Mouse (Mus musculus) limb, embryonic 14.5 days (tissue): ENCODE measurements around the gene Itpkb. TPM values are rescaled to one million over a fixed set of nuclear protein-coding genes. Genes with fewer than 3 reads are reported as not detected.
"Not testable (repeated sequence)": the region's sequence is repeated elsewhere in the genome, so short reads cannot be mapped to it uniquely, and the experiment has no call there.

Source experiments
- ATAC-seq: fragments of 200-750 bp; cut with Nextera tagmentation; 2 replicates; pipeline ENCODE4 v1.8.0; 2017; ENCODE audit warnings: low read depth, moderate number of reproducible peaks, moderate TSS enrichment; ENCODE audit not compliant: low FRiP score
- DNase-seq: peaks from one replicate; pipeline ENCODE4 v3.0.0-alpha.2; 2015; ENCODE audit warnings: low spot score
- H3K27ac ChIP-seq: fragments of 300-500 bp; sonication (generic); replicated peaks from 2 replicates; pipeline ENCODE4 v1.5.1; 2014; ENCODE audit warnings: low read depth, mild to moderate bottlenecking, low read length, moderate library complexity, mixed read lengths
- H3K27me3 ChIP-seq: fragments of 300-500 bp; sonication (generic); 2 replicates; pipeline ENCODE4 v1.6.1; 2014; ENCODE audit warnings: low read length, mixed read lengths; ENCODE audit not compliant: control insufficient read depth, insufficient read depth
- H3K36me3 ChIP-seq: fragments of 300-500 bp; sonication (generic); 2 replicates; pipeline ENCODE4 v1.6.1; 2014; ENCODE audit warnings: mild to moderate bottlenecking, low read length, moderate library complexity, mixed read lengths; ENCODE audit not compliant: control insufficient read depth, insufficient read depth
- H3K4me1 ChIP-seq: fragments of 300-500 bp; sonication (generic); 2 replicates; pipeline ENCODE4 v1.6.1; 2014; ENCODE audit warnings: antibody characterized with exemption, low read length, mixed read lengths; ENCODE audit not compliant: control insufficient read depth, insufficient read depth
- H3K4me2 ChIP-seq: fragments of 300-500 bp; sonication (generic); replicated peaks from 2 replicates; pipeline ENCODE4 v1.6.1; 2014; ENCODE audit warnings: low read depth, mild to moderate bottlenecking, low read length, moderate library complexity; ENCODE audit not compliant: severe bottlenecking
- H3K4me3 ChIP-seq: fragments of 300-500 bp; sonication (generic); replicated peaks from 2 replicates; pipeline ENCODE4 v1.5.1; 2014; ENCODE audit warnings: low read length
- H3K9ac ChIP-seq: fragments of 300-500 bp; sonication (generic); 2 replicates; pipeline ENCODE4 v1.6.1; 2014; ENCODE audit warnings: mild to moderate bottlenecking, low read depth, low read length, moderate library complexity; ENCODE audit not compliant: severe bottlenecking
- H3K9me3 ChIP-seq: fragments of 300-500 bp; sonication (generic); 2 replicates; pipeline ENCODE4 v1.6.1; 2016; ENCODE audit warnings: low read length; ENCODE audit not compliant: control insufficient read depth
- POLR2A ChIP-seq: fragments of 200-500 bp; IDR thresholded peaks from 2 replicates; pipeline ENCODE4 v1.8.0; 2012; ENCODE audit warnings: inconsistent platforms, mild to moderate bottlenecking, moderate library complexity, borderline replicate concordance; ENCODE audit not compliant: insufficient read depth, insufficient read length; ENCODE audit errors: extremely low read depth
- WGBS: fragments of 180-500 bp; shearing (Covaris S2); extraction: QIAGEN DNeasy Blood & Tissue Kit; methylation state at CpG from one replicate; pipeline ENCODE4 v1.1.7; 2014; 5-methylcytosine and 5-hydroxymethylcytosine counted together
- polyA plus RNA-seq, 2 experiments: library from polyadenylated mRNA; depleted of rRNA in 1 of 2; stranded (reverse) in 1 of 2; unstranded in 1 of 2; fragments of >200 nt; fragmentation: Nextera tagmentation in 1 of 2; extraction: Ambion mirVana in 1 of 2; gene quantifications; 2 replicates each; pipeline versions ENCODE4 v1.2.1 to v1.2.3; 2012 to 2014

Gene Itpkb
- polyA plus RNA-seq, 2 experiments = 8.4 to 16.2 TPM

DNA sequence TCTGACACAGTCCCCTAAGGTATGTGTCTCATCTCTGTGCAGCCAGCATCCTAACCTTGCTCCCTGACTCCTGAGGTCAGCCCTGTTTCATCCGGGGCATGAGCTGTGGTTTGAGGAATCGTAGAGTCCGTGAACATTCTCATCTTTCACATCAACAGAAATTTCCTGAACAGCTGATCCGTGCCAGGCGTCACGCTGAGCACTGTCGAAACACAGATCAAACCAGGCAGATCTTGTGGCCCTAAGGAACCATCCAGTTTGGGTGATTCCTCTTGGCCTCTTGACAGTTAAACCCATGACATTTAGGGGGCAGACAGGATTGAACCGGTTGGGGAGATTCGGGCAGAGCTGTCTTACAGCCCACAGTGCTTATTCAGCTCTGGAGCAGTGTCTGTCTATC is 38.4 kb downstream of the Itpkb start:
- Histone ChIP-seq H3K9ac (no peak overlapping the region), H3K9me3 (no peaks in the 10 kb centered on the region), H3K4me1 (peaks cover 13% of the 10 kb centered on the region; the same call in 1 of the 2 replicates), H3K4me3 (no peak overlapping the region), H3K27ac (no peak overlapping the region), H3K36me3 (no peaks in the 10 kb centered on the region), H3K4me2 (no peak overlapping the region), H3K27me3 (no peaks in the 10 kb centered on the region)
- no peak for TF ChIP-seq POLR2A
- WGBS = 71% methylated on average over 9 of the region's 9 CpGs
- DNase-seq (no peak), ATAC-seq (no peak)

- Histone ChIP-seq H3K27ac (no peak overlapping the region), H3K36me3 (no peaks in the 10 kb centered on the region), H3K4me1 (peaks cover 19% of the 10 kb centered on the region), H3K9ac (no peak overlapping the region), H3K4me3 (no peak overlapping the region), H3K4me2 (no peak overlapping the region), H3K27me3 (no peaks in the 10 kb centered on the region), H3K9me3 (no peaks in the 10 kb centered on the region)
- DNase-seq = no peak
- no peak for TF ChIP-seq POLR2A
- no peak for ATAC-seq
- 75% methylated on average over 10 of the region's 10 CpGs for WGBS
Observed at GRCm38 (mm10) chr1:180370858-180371652, 40.8 kb downstream of the Itpkb start.

DNA sequence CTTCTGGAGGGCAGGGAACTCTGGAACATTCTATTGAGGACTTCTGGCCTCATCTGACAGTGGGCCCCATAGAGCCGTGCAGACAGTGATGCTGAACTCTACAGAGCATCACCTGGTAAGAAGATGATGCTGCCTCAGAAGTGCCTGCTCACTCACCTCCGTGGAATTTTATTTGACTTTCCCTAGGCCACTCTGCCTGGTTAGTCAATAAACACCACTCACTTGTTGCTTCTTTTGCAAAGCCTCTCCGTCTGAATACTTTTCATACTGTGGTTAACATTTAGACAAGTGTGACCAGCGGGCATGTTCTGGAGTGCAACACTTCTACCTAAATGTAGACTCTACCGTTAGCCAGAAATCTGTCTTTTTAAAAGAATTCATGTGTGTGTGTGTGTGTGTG is 42.0 kb downstream of the Itpkb start:
- not testable (repeated sequence) for H3K4me3 ChIP-seq, H3K4me2 ChIP-seq, DNase-seq, H3K27me3 ChIP-seq, H3K9ac ChIP-seq, ATAC-seq, H3K9me3 ChIP-seq, H3K36me3 ChIP-seq, H3K27ac ChIP-seq
- peaks cover 24% of the 10 kb centered on the region for H3K4me1 ChIP-seq
- 79% methylated on average over 5 of the region's 5 CpGs for WGBS

- Histone ChIP-seq H3K27me3 (no peaks in the 10 kb centered on the region), H3K4me2 (no peak overlapping the region), H3K9me3 (no peaks in the 10 kb centered on the region), H3K27ac (no peak overlapping the region), H3K4me1 (peaks cover 23% of the 10 kb centered on the region), H3K4me3 (no peak overlapping the region), H3K9ac (no peak overlapping the region), H3K36me3 (no peaks in the 10 kb centered on the region)
- no peak for TF ChIP-seq POLR2A
- WGBS = 51% methylated on average over 7 of the region's 7 CpGs
- ATAC-seq (no peak), DNase-seq (no peak)
Observed at GRCm38 (mm10) chr1:180376598-180376997, 46.3 kb downstream of the Itpkb start.

GRCm38 (mm10) chr1:180379559-180379958 is 49.3 kb downstream of the Itpkb start:
- ATAC-seq (no peak), DNase-seq (no peak)
- no peaks in the 10 kb centered on the region for H3K27me3 ChIP-seq
- H3K4me3 ChIP-seq = no peak overlapping the region
- H3K27ac ChIP-seq = no peak overlapping the region
- no peaks in the 10 kb centered on the region for H3K36me3 ChIP-seq
- WGBS = 41% methylated on average over 3 of the region's 3 CpGs
- peaks cover 19% of the 10 kb centered on the region for H3K4me1 ChIP-seq
- no peaks in the 10 kb centered on the region for H3K9me3 ChIP-seq
- H3K4me2 ChIP-seq = no peak overlapping the region
- no peak for TF ChIP-seq POLR2A
- no peak overlapping the region for H3K9ac ChIP-seq
